Mouse (Mus musculus): ENCODE measurements around the gene Olfr1364.

The Olfr1364 gene

DNA sequence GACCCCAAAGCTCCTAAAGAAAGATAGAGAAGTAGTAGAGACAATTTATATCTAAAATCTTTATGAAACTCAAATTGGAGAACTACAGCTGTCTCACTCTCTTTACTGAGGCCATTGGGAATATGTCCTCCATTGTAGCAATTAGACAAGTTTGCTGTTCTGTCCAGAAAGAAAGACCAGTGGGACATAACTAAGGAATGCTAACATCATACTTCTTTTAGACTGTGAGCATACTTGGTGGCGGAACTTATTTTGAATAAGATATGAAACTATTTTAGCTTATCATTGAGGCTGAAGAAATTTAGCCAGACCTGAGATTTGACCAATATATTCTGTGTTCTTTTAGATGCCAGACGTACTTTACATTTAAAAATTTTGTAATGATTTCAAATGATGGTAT, at the start of gene Olfr1364:
Gene Olfr1364 (minus strand): TSS at position 101 of the 400 bp plus-strand sequence.
- DNase-seq (ENCODE audit: inconsistent ontology term): no peak

DNA sequence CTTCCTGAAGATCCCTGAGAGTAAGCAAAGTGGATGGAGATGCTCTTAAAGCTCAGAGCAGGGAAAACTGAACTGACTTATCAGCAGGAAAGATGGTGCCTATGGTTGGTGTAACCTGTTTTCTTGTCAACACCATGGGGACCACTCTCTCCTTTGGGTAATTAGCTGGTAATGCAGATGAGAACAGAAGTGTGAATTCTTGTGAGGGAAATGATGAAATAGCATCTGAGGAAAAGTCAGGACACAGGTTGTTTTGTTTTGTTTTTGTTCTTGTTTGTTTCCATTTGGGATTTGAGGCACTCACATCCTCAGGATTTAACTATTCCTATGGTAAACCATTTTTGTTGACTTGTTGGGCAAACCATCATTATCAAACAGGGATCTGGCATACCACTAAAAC, 32.4 kb upstream of the Olfr1364 start, which contains the start of gene Olfr1362:
Gene Olfr1362 (minus strand): TSS at position 101 of the 400 bp plus-strand sequence.
- no peak for DNase-seq (ENCODE audit: inconsistent ontology term)

DNA sequence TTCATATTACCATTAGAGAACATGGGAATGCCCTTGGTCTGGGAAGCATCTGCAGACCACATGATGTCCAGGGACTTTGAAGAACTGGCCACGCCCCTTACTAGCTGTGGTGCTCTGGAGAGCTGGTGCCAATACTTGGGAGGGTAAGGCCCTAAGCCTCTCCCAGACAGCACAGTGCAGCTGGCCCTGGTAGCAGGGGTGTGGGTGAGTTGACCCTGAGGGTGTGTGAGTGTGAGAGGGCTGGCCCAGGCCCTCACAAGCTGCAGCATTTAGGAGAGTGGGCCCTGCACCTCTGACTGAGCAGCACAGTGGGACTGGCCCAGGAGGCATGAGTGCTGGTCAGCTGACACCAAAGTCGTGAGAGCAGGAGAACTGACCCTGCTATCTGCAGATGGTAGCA, 10.1 kb upstream of the Olfr1364 start:
- no peak for DNase-seq (ENCODE audit: inconsistent ontology term)

GRCm38 (mm10) chr13:21559793-21560192, 21.8 kb downstream of the Olfr1364 start, which contains the start of gene Olfr1535:
Gene Olfr1535 (minus strand): TSS chr13:21559893.
- no peak for DNase-seq (ENCODE audit: inconsistent ontology term)

GRCm38 (mm10) chr13:21550416-21551110, 31.0 kb downstream of the Olfr1364 start:
- DNase-seq (ENCODE audit: inconsistent ontology term): no peak

- no peak for DNase-seq (ENCODE audit: inconsistent ontology term)
Observed at GRCm38 (mm10) chr13:21549487-21549886, 32.1 kb downstream of the Olfr1364 start.

DNA sequence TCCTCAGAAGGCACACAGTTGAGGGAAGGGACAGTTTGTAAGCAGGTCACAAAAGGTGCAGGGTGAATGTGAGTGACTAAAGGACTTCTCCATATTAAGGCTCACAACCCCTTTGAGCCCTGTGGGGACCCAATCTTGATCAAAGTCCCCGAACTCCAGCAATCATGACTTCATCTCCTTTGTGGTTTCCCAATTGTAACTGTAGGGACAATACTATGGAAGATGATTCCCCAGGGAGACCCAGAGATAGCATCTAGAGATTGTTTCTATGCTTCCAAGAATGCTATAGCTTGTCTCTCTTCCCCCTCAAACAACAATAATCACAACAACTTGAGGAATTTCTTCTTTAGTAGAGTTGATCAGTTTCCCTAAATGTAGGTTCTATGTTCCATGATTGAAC, 38.9 kb downstream of the Olfr1364 start, which contains the start of gene Olfr1366:
Gene Olfr1366 (minus strand): TSS at position 101 of the 400 bp plus-strand sequence.
- DNase-seq (ENCODE audit: inconsistent ontology term): no peak

GRCm38 (mm10) chr13:21530781-21531201, 50.8 kb downstream of the Olfr1364 start, which contains the start of gene Zkscan8:
Gene Zkscan8 (minus strand): TSS chr13:21531120.
- peak; percentile 90 for DNase-seq (ENCODE audit: inconsistent ontology term)

GRCm38 (mm10) chr13:21530136-21530535, 51.4 kb downstream of the Olfr1364 start:
- DNase-seq (ENCODE audit: inconsistent ontology term): peak; percentile 29

Data from Muller cell, postnatal 12 days (primary cell).